Mouse (Mus musculus) fat pad, adult 2 months (tissue): ENCODE data around the gene Gzf1.

Experiments
- DNase-seq: peaks from one replicate; pipeline ENCODE4 v3.0.0-alpha.2; 2011; ENCODE audit warnings: low read depth, low spot score; ENCODE audit errors: extremely low read depth

The Gzf1 gene

GRCm38 (mm10) chr2:148698571-148698970 lies 17.7 kb downstream of the Gzf1 start:
- DNase-seq, result no peak

GRCm38 (mm10) chr2:148706409-148707201 lies 25.8 kb downstream of the Gzf1 start:
- DNase-seq, result no peak

- no peak for DNase-seq
Measured at GRCm38 (mm10) chr2:148707202-148707530, 26.3 kb downstream of the Gzf1 start.

- no peak for DNase-seq
Measured at GRCm38 (mm10) chr2:148712326-148712725, 31.5 kb downstream of the Gzf1 start.

GRCm38 (mm10) chr2:148717072-148717471 lies 36.2 kb downstream of the Gzf1 start:
- DNase-seq, result no peak

GRCm38 (mm10) chr2:148719271-148719995 lies 38.6 kb downstream of the Gzf1 start:
- DNase-seq, result no peak

- no peak for DNase-seq
Measured at GRCm38 (mm10) chr2:148731614-148732326, 50.9 kb downstream of the Gzf1 start.

- peak; percentile 50 for DNase-seq
Measured at GRCm38 (mm10) chr2:148732327-148733000, 51.6 kb downstream of the Gzf1 start, which contains the start of gene Napb. Napb (minus strand) TSS chr2:148732467.
